Mouse (Mus musculus): ENCODE data around the gene Agtpbp1.

Agtpbp1 gene

DNA sequence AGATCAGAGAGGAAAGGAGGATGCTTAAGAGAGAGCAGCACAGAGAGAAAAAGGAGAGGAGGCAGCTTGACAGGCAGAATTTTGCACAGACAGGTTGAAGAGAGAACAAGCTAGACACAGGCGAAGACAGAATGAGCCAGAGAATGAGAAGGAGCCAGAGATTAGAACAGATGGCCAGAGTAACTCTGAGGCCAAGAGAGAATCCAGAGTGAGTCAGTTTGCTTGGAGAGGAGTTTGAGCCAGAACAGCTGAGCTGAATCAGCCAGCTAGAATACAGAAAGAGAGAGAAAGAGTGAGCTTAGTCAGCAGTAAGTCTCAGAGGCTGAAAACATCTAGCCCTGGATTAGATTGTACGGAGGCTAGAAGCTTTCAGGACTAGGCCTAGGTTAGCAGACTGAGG is 12.5 kb downstream of the Agtpbp1 start:
- no peak for DNase-seq (ENCODE audit: low read depth, low spot score)

GRCm38 (mm10) chr13:59571107-59571506 is 13.9 kb downstream of the Agtpbp1 start:
- DNase-seq (ENCODE audit: low read depth, low spot score): no peak

DNA sequence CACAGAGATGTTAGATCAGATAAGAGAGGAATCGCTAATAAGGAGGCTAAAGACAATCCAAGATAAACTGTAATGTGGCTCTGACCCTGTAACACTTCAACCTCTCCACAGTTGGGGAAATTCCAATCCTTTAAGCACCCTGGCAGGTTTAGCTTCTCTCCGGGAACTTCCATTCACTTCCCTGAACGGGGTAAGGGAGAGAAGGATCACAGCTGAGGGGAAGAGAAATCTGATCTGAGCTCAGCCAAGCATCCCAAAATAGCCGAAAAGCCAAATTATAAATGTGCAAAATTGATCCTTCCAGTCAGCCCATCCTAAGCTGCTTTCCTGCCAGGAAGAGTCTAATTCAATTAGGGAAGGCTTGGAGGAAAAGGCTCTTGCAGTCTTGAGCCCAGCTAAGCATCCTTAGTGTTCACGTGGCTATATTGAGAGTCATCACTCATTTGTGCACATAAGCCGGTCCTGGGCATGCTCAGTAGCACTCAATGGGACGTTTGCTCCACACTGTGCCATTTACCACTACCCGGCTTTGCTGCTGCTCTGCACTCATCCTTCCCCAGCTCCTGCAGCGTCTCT is 19.0 kb downstream of the Agtpbp1 start:
- DNase-seq (ENCODE audit: low read depth, low spot score): no peak

- no peak for DNase-seq (ENCODE audit: low read depth, low spot score)
Measured at GRCm38 (mm10) chr13:59564923-59565322, 20.1 kb downstream of the Agtpbp1 start.

GRCm38 (mm10) chr13:59564505-59564904 is 20.5 kb downstream of the Agtpbp1 start:
- no peak for DNase-seq (ENCODE audit: low read depth, low spot score)

DNA sequence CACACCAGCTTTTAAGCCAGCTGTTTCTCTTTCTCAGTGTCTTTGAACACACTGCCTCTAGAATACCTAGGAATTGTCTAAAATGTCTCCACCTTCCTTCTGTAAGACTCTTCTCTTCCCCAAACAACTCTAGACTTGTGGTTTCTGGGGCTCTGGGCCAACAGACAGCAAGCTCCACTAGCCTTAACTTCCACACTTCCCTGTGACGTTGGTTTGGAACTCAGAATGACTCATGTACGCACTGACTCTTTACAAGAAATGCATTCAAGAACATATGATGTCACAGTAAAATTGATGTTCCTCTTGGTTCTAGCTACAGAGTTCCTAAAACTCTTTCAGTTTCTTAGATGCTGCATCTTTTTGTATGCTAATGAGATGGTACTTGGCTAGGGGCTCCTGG is 22.6 kb downstream of the Agtpbp1 start:
- DNase-seq (ENCODE audit: low read depth, low spot score): no peak

DNA sequence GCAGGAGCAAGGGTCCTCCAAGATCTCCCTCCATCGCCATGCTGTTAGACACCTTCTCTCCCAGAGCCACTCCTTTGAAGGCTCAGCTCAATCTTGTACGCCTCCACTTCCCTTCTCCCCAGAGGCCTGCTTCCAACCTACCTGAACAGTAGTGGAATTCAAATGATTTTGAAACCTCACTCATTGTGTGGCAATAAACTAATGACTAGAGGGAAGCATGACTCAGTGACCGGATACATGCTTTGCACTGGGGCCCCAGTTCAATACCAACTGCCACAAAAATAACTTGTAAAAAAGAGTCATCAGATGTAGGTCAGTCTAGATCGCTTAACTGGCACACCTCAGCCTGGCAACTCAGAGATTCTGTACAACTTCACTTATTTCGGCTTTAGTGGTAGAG is 26.3 kb downstream of the Agtpbp1 start:
- DNase-seq (ENCODE audit: low read depth, low spot score): no peak

DNA sequence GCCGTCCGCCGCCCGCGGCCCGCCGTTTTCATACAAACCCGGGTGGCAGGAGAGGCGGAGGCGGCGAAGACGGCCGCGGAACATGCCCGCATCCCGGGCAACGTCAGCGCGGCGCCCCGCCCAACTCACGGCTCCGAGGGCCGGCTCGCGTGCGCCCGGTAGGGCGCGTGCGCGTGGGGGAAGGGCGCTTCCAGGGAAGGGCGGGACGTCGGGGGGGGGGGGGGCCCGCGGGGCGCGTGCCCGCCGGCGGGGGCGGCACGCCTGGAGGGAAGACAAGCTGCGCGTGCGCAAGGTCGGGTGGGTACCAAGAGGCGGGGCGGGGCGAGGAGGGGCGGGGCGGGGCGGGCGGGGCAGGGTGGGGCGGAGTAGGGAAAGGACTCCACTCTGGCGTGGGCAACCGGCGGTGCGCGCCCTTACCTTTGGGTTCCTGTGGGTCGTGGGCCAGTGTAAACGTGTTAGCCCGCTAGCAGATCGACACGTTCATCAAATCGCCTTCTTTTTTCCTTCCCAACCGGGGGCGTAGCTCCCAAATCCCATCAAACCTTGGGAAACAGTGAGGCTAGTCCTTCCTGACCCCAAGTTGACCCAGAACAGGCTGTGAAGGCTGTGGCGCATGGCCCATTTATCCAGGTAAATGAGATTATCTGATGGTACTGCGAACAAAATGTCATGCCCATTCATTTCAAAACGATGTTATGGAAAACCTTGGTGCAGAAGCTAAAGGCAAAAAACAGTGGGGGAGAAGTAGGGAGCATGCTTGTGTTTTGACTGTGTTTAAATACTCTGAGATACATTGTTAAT is 27.6 kb downstream of the Agtpbp1 start:
- DNase-seq (ENCODE audit: low read depth, low spot score): peak; percentile 85

DNA sequence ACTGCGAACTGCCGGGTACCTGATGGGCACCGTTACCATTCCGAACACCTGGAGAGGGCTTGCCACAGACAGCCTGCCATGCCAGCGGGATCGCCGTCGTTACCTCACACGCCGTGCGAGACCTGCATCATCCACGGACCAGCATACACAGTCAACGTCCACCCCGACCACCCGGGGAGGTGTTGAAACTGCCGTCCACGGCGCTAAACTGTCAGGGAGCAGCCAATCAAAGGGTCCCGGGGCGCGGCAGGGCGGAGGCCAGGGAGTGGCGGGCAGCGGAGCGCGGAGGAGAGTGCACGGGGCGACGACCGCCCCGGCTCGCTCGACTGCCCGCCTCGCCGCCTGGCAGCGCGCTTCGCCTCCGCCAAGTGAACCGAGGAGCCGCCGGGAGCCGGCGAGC is 28.4 kb downstream of the Agtpbp1 start:
- peak; percentile 60 for DNase-seq (ENCODE audit: low read depth, low spot score)

DNA sequence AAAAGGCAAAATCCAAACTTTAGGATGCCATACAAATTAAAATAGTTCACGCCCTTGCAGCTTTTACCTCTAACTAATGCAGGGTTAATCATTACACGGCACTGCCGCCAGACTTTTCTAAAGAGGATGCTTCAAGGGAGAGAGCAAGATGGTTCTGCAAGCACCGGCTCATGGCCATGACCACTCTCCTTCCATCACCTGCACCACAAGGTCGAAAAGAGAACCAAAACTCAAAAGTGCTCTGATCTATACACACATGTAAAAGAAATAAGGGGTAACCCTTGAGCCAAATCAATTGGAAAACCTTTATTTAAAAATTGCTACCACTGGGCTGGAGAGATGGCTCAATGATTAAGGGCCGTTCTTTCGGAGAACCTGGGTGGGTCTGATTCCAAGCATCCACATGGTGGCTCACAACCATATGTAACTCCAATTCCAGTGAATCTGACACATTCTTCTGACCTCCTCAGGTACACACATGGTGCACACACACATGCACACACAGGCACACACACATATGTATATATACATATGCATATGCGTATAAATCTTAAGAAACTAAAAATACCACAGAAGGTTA is 29.3 kb downstream of the Agtpbp1 start:
- no peak for DNase-seq (ENCODE audit: low read depth, low spot score)

- peak; percentile 9 for DNase-seq (ENCODE audit: low read depth, low spot score)
Measured at GRCm38 (mm10) chr13:59554772-59555505, 30.1 kb downstream of the Agtpbp1 start.

- DNase-seq (ENCODE audit: low read depth, low spot score): no peak
Measured at GRCm38 (mm10) chr13:59552751-59553150, 32.3 kb downstream of the Agtpbp1 start.

- no peak for DNase-seq (ENCODE audit: low read depth, low spot score)
Measured at GRCm38 (mm10) chr13:59552286-59552685, 32.7 kb downstream of the Agtpbp1 start.

- no peak for DNase-seq (ENCODE audit: low read depth, low spot score)
Measured at GRCm38 (mm10) chr13:59549318-59549798, 35.7 kb downstream of the Agtpbp1 start.

- no peak for DNase-seq (ENCODE audit: low read depth, low spot score)
Measured at GRCm38 (mm10) chr13:59547716-59548115, 37.3 kb downstream of the Agtpbp1 start.

- DNase-seq (ENCODE audit: low read depth, low spot score): no peak
Measured at GRCm38 (mm10) chr13:59547091-59547490, 37.9 kb downstream of the Agtpbp1 start.

- no peak for DNase-seq (ENCODE audit: low read depth, low spot score)
Measured at GRCm38 (mm10) chr13:59542411-59542810, 42.6 kb downstream of the Agtpbp1 start.

DNA sequence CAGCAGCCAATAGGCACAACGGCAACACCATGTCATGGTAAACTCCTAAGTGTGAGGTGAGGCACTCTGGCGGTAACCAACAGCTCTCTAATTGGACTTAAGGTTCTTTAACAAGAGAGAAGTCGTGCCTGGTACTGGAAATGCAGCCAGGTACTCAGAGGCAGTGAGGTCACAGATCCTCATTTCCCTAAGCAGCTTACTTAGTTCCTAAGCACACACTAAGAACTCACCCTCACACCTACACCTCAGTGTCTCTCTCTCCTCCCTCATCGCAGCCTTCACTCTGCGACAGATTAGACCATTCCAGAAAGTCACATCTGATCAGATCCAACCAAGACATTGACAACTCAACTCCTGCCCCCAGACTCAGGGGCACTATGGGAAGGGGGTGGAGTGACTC is 45.0 kb downstream of the Agtpbp1 start:
- no peak for DNase-seq (ENCODE audit: low read depth, low spot score)

DNA sequence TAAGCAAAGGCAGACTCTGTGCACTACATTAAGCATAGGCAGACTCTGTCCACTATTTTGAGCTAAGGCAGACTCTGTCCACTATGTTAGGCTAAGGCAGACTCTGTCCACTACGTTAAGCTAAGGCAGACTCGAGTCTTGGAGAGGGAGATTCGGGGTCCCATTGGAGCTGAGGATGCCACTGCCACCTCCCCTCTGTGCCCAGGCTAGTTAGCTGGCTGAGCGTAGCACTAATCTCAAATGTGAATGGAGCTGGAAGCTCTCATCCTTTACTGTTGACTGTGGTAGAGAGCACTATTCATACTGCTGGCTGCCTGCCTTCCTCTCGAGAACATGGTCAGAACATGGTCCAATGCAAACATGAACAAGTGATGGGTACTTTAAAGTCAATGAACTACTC is 46.4 kb downstream of the Agtpbp1 start:
- no peak for DNase-seq (ENCODE audit: low read depth, low spot score)

DNA sequence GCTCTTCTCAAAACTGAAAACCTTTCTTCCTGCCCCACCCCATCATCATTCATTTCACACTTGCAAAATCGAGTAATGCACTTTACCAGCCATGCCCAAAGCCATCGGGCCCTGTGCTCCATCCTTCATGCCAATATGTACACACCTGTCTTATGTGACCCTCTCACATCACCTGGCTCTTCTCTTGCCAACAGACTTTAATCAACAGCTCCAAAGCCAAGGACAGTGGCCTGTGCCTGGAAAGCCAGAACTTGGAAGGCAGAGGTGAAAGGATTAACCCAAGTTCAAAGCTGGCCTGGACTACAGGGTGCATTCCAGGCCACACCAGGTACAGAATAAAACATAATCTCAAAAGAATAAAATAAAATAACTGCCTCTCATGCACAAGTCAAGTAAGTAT is 48.4 kb downstream of the Agtpbp1 start:
- DNase-seq (ENCODE audit: low read depth, low spot score): no peak

- no peak for DNase-seq (ENCODE audit: low read depth, low spot score)
Measured at GRCm38 (mm10) chr13:59535746-59536145, 49.3 kb downstream of the Agtpbp1 start.

GRCm38 (mm10) chr13:59534301-59534700 is 50.7 kb downstream of the Agtpbp1 start:
- DNase-seq (ENCODE audit: low read depth, low spot score): no peak

Measured in ZHBTc4 (cell line).